ENCODE assay signal across 15 mouse cellular contexts in the genomic region with DNA sequence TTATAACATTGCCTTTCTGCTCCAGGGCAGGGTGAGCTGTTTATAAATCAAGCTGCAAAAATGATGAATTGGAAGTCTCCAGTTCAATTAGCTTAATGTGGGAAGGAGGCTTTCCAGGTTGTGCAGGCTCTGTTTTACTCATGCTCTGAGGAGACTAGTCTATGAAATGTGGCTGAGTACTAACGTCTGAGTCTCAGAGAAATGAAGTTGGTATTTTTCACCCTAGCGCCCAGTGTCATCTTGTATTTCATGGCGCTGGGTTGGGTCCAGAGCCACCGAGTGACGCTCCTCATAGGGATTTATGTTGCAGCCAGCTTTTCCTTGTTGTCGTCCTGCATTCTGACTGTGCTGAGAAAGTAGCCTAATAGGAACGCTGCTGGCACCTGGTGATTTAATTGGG.
"Had no signal": no experiment of that assay in that cellular context is flagged by ENCODE, and none has a peak within 500 bp of the region (broad histone marks: within the 10 kb centered on the region; RNA-seq: fewer than 3 reads in every experiment).

No protein-coding gene starts in this region.

- DNase-seq: kidney, adult 18-20 months; kidney, postnatal 14 days; layer of hippocampus, adult 9-11 months; layer of hippocampus, postnatal 36 days; lung, embryonic 14.5 days; lung, postnatal 10 days; right cerebral cortex, adult 18-20 months; right cerebral cortex, postnatal 25 days had no signal

- H3K27me3 ChIP-seq: limb, embryonic 15.5 days; liver, embryonic 12.5 days; megakaryocyte, embryonic 14.5 days; midbrain, embryonic 15.5 days had no signal

- H3K36me3 ChIP-seq: limb, embryonic 15.5 days; liver, embryonic 12.5 days; midbrain, embryonic 15.5 days had no signal

- H3K4me2 ChIP-seq: limb, embryonic 15.5 days; liver, embryonic 12.5 days; lung, embryonic 14.5 days; midbrain, embryonic 11.5 days; midbrain, embryonic 15.5 days had no signal

- H3K9me3 ChIP-seq: limb, embryonic 15.5 days; liver, embryonic 12.5 days; megakaryocyte, embryonic 14.5 days; midbrain, embryonic 15.5 days had no signal

- H3K4me3 ChIP-seq: limb, embryonic 15.5 days; liver, embryonic 12.5 days; megakaryocyte, embryonic 14.5 days; midbrain, embryonic 15.5 days had no signal

- H3K9ac ChIP-seq: limb, embryonic 15.5 days; liver, embryonic 12.5 days; lung, embryonic 14.5 days; midbrain, embryonic 15.5 days had no signal

- ATAC-seq: liver, embryonic 12.5 days; midbrain, embryonic 15.5 days had no signal

- H3K4me1 ChIP-seq: limb, embryonic 15.5 days; liver, embryonic 12.5 days; midbrain, embryonic 15.5 days had no signal

- H3K27ac ChIP-seq: limb, embryonic 15.5 days; liver, embryonic 12.5 days; macrophage; midbrain, embryonic 15.5 days; stomach, postnatal 0 days had no signal
